Mouse (Mus musculus) central nervous system, embryonic 18 days (tissue): ENCODE data around the gene Mid1. TPM values are rescaled to one million over a fixed set of nuclear protein-coding genes. Genes with fewer than 3 reads are reported as not detected.

Source experiments
- polyA plus RNA-seq: library from polyadenylated mRNA; depleted of rRNA; stranded (reverse); fragments of >200 nt; gene quantifications from 2 replicates; pipeline ENCODE4 v1.2.3, GENCODE M21; 2012; rRNA removed

Mid1 gene
- 10.3 and 12.5 TPM in 2 replicates for polyA plus RNA-seq

DNA sequence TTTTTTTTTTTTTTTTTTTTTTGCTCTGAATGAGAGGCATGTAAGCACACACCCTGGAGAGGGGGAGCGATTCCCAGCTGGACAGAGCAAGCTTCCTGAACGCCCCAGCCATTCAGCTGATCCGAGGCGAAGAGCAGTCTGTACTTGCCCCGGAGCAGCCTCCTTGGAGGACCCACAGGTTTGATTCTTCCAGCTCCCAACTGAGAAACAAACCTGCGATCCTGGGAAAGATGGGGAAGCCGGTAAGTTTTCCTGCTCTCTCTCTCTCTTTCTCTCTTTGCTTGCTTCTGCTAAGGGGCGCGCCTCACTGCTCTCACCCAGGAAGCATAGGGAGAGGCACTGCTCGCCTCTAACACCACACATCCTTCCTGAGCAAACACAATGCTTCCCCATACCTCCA, at the start of gene Mid1:
TSS of gene Mid1 (plus strand) at position 69 of the 400 bp plus-strand sequence.

DNA sequence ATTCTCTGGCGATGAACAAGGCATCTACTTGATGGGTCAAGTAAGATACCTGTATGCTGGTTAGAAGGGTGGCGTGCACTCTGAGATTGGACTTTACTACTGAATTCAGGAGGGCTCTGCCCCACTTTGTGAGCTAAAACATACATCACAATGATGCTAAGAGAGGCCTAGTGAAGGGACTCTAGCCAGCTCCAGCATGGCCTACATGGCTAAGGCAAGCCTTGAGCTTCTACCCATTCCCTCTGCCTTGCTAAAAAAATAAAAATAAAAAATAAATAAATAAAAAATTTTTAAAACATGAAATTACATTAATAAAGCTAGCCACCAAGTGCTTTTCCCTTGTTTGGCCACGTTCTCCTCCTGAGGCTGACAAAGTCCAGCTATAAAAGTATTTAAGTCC, 94.5 kb downstream of the Mid1 start, which contains the start of gene 4933400A11Rik:
TSS of gene 4933400A11Rik (minus strand) at position 101 of the 400 bp plus-strand sequence.

DNA sequence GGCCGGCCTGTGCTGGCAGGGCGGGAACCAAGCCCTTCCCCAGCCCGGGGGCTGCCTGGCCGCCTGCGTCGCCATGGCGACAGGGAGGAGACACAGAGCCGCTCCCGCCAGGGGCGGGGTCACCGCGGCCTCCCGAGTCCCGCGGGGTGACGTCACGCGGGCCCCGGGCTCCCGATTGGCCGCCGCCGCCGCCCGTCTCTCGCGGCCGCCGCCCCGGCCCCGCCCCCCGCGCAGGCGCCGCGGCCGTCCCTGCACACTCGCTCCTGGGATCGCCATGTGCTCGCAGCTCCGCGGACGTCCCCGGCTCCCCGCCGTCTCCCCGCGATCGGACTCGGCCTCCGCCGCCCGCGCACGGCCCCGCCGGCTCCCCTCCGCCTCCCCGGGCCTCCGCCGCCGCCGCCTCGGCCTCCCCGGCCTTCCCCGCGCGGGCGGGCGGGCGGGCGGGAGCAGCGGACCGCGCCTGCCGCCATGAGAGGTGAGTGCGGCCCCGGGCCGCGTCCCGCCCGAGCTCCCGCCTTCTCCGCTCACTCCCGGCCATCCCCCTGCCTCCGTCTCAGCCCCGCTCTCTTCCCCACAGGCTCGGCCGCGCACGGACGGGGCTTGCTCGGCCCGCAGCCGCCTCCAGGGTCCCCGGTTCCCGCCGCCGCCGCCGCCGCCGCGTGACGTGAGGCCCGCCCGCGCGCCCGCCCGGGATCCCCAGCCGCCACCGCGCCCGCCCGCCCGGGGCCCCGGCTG, 324.2 kb downstream of the Mid1 start, which contains the start of gene Gm21887:
TSS of gene Gm21887 (plus strand) at position 644 of the 735 bp plus-strand sequence.

Other genes with a start within 250 kb of the Mid1 start
- gene 4933400A11Rik, start 94.4 kb downstream of the Mid1 start, polyA plus RNA-seq = not detected in 2 replicates